Mouse (Mus musculus): ENCODE results near the gene Stra8. TPM values are rescaled to one million over a fixed set of nuclear protein-coding genes. Genes with fewer than 3 reads are reported as not detected.

Stra8 gene
- polyA plus RNA-seq (2015; fragmentation: Nextera tagmentation; extraction: Ambion mirVana): not detected in 2 replicates

GRCm38 (mm10) chr6:34919956-34920355 lies at the start of gene Stra8:
Stra8 (plus strand) TSS chr6:34920163.

GRCm38 (mm10) chr6:34877509-34878321 lies 42.2 kb upstream of the Stra8 start, which contains the start of gene Cyren:
Cyren (minus strand) TSS chr6:34878060.

DNA sequence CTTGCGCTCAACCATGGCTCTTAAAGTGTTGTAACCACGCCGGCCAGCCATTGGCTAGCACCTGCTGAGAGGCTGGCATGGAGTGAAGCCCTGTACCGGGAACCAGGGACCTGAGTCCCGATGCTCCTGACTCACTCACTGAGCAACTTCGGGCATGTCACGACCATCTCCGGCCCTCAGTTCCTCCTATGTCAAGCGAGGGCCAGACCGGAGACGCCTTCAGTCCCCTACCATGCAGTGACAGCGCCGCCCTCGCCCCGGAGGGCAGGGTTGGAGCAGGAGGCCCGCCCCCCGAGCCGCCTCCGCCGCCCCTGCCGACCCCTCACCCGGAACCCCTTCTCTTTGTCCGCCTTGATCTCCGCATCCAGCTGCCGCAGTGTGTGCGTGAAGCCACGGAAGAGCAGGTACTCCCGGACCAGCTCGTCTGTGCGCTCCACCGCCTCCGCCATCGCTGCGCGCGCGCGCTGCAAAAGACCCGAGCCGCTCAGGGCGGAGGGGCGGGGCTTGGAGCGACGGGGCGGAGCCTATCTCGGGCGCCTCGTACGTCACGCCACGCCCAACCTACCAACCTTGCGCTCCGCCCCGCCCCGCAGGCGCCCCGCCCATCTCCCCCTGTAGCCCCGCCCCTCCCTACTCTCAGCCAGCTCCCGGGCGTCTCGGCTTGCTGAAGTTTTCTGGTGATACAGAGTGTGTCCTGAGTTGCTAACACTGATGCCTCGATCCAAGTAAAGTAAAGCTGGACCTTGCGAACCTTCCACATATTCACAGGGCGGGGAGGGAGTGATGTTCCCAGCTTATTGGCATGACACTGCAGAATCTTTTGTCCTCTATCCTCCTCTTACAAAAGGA lies 9.4 kb upstream of the Stra8 start, which contains the start of gene Wdr91:
Gene Wdr91 (minus strand): TSS at position 506 of the 849 bp plus-strand sequence.

DNA sequence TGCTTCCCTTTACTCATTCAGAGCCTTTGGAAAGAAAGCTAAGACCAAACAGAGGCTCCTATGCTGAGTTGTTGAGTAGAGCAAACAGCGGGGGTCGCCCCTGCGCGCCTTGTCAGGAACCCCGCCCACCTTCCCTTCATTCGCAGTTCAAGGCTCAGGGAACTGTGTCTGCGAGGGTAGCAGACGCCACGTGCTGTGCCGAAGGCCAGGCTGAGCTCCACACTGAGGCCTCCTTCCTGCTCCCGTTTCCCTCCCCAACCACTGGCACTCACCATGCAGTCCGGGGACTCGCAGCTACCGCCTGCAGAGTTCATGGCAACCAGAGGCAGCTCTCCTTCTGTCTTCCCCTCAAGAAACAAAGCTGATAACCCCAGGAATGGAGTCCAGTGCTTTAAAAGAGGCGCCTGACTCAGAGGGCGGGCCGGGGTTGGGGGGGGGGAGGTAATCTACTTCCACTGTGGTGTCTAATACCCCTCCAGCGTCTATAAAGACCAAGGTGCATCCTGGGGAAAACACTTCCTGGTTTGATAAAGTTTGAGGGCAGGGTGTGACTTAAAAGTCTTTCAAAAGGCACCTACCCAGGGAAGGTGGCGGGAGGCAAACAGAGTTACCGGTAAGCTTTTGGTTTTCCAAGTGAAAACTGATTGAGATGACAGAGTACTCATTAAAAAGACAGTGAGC lies 68.3 kb downstream of the Stra8 start, which contains the start of gene Slc23a4:
Gene Slc23a4 (minus strand): TSS at position 324 of the 681 bp plus-strand sequence.

Other genes with a start within 250 kb of the Stra8 start
- gene Agbl3, start 139.7 kb upstream of the Stra8 start, polyA plus RNA-seq (2015; fragmentation: Nextera tagmentation; extraction: Ambion mirVana): 19.4 and 24.4 TPM in 2 replicates
- gene Tmem140, start 57.0 kb upstream of the Stra8 start, polyA plus RNA-seq (2015; fragmentation: Nextera tagmentation; extraction: Ambion mirVana): 1.5 and 1.6 TPM in 2 replicates
- gene Cyren, start 42.1 kb upstream of the Stra8 start, polyA plus RNA-seq (2015; fragmentation: Nextera tagmentation; extraction: Ambion mirVana): 5.3 and 6.6 TPM in 2 replicates
- gene Wdr91, start 9.3 kb upstream of the Stra8 start, polyA plus RNA-seq (2015; fragmentation: Nextera tagmentation; extraction: Ambion mirVana): 17.2 and 17.6 TPM in 2 replicates
- gene Slc23a4, start 68.2 kb downstream of the Stra8 start, polyA plus RNA-seq (2015; fragmentation: Nextera tagmentation; extraction: Ambion mirVana): 0.97 and 1.0 TPM in 2 replicates
- gene Cnot4, start 213.6 kb downstream of the Stra8 start, polyA plus RNA-seq (2015; fragmentation: Nextera tagmentation; extraction: Ambion mirVana): 27.0 and 33.7 TPM in 2 replicates